Mouse (Mus musculus): ENCODE data around the gene Olfm2.

- TF ChIP-seq TAL1 (IDR thresholded peaks at IDR 0.05; ENCODE audit: low read length) (no peak), GATA1 (IDR thresholded peaks at IDR 0.05; ENCODE audit: low read length) (no peak)
These were observed 81.8 kb downstream of the Olfm2 start for GRCm38 (mm10) chr9:20664366-20664765.

Measured in erythroblast, embryonic 14.5 days (primary cell).